Mouse (Mus musculus): ENCODE measurements around the gene Acap1.

- TF ChIP-seq CTCF (IDR thresholded peaks at IDR 0.05; ENCODE audit: low read depth) (no peak), EP300 (optimal IDR thresholded peaks at IDR 0.05) (no peak)
Observed at GRCm38 (mm10) chr11:69904311-69904710, 9.0 kb upstream of the Acap1 start.

Measured in stomach, postnatal 0 days (tissue).